Mouse (Mus musculus): ENCODE results near the gene Duoxa1.
"Not testable (repeated sequence)": the region's sequence is repeated elsewhere in the genome, so short reads cannot be mapped to it uniquely, and the experiment has no call there.

The Duoxa1 gene

GRCm38 (mm10) chr2:122332222-122332621 is 18.7 kb upstream of the Duoxa1 start:
- in situ Hi-C loops (cut with MboI, MseI) = no loop called here

DNA sequence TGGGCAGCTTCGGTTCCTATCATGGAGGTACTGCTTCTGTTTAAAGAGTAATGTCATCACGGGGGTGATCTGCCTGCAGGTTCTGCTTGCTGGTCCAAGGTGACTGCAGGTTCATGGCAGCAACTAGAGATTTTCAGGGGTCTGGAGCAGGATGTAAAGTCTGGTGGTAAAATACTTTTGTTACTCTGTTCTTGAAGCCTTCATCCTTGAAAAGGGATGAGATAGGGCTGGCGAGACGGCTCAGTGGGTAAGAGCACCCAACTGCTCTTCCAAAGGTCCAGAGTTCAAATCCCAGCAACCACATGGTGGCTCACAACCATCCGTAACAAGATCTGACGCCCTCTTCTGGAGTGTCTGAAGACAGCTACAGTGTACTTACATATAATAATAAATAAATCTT is 16.8 kb upstream of the Duoxa1 start:
- in situ Hi-C loops (cut with MboI, MseI) = not testable (repeated sequence)

DNA sequence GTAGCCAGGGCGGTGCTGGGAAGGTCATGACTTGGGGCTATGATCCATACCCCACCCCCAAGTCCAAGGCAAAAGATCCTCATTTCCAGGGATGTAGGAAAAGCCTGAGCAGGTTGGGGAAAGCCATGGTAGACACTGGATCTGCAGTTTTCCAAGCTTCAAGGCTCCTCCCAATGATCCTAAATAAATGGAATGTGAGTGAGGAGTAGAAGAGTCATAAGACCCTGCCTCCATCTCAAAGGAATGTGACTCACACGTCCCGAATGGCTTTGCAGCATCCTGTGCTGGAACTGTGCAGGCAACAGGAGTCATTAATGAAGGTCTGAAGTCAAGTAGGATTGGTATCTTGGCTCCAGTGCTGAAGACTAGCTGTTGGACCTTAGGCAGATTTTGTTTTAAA is 14.5 kb upstream of the Duoxa1 start:
- in situ Hi-C loops (cut with MboI, MseI) = loop anchor here (10.0 kb wide), 1 partner anchor 1553 kb away; no protein-coding TSS in a partner anchor

DNA sequence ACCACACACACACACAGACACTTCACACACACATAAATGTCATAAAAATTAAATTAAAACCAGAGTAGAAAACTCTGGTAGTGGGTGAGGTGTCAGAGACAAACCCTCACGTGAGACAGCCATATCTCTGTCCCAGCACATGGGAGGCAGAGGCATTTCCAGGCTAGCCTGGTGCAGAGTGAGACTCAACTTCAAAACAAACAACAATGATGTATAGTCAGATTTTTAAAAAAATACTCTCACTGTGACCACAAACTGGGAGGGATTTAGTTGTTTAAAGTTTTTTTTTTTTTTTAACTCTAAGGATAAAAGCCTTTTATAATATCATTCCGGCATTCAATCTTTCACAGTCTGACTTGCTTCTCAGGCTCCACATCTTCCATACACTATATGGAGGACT is 11.8 kb upstream of the Duoxa1 start:
- in situ Hi-C loops (cut with MboI, MseI) = loop anchor here (10.0 kb wide), 1 partner anchor 1551 kb away; no protein-coding TSS in a partner anchor

- in situ Hi-C loops (cut with MboI, MseI) = loop anchor here (10.0 kb wide), 1 partner anchor 1550 kb away; no protein-coding TSS in a partner anchor
Measured at GRCm38 (mm10) chr2:122324586-122324985, 11.1 kb upstream of the Duoxa1 start.

DNA sequence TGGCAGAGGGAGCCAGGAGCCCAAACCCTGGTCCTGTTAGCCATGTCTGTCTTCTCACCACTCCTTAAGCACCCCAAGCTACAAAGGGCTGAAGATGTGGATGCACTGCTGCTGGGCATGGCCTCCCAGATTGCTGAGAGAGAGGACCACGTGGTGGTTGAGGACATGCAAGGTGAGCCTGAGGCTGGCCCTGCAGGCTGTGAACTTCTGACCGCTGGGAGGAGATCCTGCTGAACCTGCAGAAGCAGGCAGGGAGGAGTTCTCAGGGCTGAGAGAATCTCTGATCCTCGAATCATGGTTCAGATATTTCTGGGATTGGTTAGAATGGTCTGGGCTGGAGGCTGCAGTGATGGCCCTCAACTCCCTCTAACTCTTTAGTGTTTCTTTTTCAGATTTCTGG is 10.4 kb upstream of the Duoxa1 start:
- in situ Hi-C loops (cut with MboI, MseI) = loop anchor here (10.0 kb wide), 1 partner anchor 1549 kb away; no protein-coding TSS in a partner anchor

DNA sequence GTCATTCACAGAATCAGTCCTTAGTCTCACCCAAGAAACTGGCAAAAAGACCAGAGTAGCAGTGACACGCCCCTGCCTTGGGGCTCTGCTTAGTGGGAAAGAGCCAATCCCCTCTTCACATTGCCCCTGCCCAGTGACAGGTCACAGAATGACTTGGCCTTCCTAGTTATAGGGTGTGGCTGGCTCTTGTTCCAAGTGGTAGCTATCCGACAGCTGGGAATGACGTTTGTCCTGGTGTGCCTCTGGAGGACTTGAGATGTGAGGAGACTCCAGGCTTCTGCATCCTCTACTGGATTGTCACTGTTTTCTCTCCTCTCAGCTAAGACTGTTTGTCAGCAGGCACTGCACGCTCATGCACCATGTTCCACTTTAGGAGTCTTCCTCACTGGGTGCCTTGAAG is 3.9 kb upstream of the Duoxa1 start:
- in situ Hi-C loops (cut with MboI, MseI) = no loop called here

GRCm38 (mm10) chr2:122315372-122315771 is 1.8 kb upstream of the Duoxa1 start, which contains the start of gene Duox1:
TSS of gene Duox1 (plus strand) at chr2:122315672.
- in situ Hi-C loops (cut with MboI, MseI) = no loop called here

- in situ Hi-C loops (cut with MboI, MseI) = no loop called here
Measured at GRCm38 (mm10) chr2:122312722-122313417, 660 bp downstream of the Duoxa1 start.

GRCm38 (mm10) chr2:122311561-122311960 is 2.0 kb downstream of the Duoxa1 start:
- in situ Hi-C loops (cut with MboI, MseI) = no loop called here

GRCm38 (mm10) chr2:122309647-122310046 is 3.9 kb downstream of the Duoxa1 start:
- in situ Hi-C loops (cut with MboI, MseI) = loop anchor here (5.0 kb wide), 1 partner anchor 38 kb away; no protein-coding TSS in a partner anchor

- in situ Hi-C loops (cut with MboI, MseI) = loop anchor here (5.0 kb wide), 1 partner anchor 41 kb away; no protein-coding TSS in a partner anchor
Measured at GRCm38 (mm10) chr2:122306184-122306583, 7.3 kb downstream of the Duoxa1 start.

- in situ Hi-C loops (cut with MboI, MseI) = loop anchor here (5.0 kb wide), 1 partner anchor 42 kb away; no protein-coding TSS in a partner anchor
Measured at GRCm38 (mm10) chr2:122305097-122305892, 8.2 kb downstream of the Duoxa1 start.

GRCm38 (mm10) chr2:122304544-122304943 is 9.0 kb downstream of the Duoxa1 start:
- in situ Hi-C loops (cut with MboI, MseI) = loop anchor here (5.0 kb wide), 1 partner anchor 107 kb away; no protein-coding TSS in a partner anchor

GRCm38 (mm10) chr2:122302574-122303241 is 10.8 kb downstream of the Duoxa1 start:
- in situ Hi-C loops (cut with MboI, MseI) = loop anchor here (5.0 kb wide), 1 partner anchor 105 kb away; no protein-coding TSS in a partner anchor

- in situ Hi-C loops (cut with MboI, MseI) = loop anchor here (5.0 kb wide), 1 partner anchor 105 kb away; no protein-coding TSS in a partner anchor
Measured at GRCm38 (mm10) chr2:122301921-122302573, 11.5 kb downstream of the Duoxa1 start.

DNA sequence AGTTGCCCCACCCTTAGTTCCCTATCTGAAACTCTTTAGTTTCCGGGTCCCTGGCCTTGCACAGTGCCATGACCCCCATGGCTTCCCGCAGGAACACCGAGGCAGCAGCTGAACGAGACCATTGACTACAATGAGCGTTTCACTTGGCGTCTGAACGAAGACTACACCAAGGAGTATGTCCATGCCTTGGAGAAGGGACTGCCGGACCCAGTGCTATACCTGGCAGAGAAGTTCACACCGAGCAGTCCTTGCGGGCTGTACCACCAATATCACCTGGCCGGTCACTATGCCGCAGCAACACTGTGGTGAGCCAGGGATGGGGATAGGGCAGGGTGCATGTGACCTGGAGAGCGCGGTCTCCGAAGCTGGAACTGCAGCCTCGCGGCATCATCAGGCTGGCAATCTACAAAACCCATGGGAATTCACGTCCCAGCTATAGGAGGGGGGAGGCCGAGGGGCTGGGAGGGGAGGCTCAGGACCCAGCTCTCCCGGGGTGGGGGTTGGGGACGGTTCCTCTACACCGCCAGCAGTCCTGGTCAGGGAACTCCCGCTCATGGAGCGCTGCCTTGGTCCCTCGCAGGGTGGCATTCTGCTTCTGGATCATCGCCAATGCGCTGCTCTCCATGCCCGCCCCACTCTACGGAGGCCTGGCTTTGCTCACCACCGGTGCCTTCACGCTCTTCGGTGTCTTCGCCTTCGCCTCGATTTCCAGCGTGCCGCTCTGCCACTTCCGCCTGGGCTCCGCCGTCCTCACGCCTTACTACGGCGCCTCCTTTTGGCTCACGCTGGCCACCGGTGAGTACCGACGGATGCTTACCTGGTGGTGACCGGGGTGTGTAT is 12.2 kb downstream of the Duoxa1 start:
- in situ Hi-C loops (cut with MboI, MseI) = loop anchor here (5.0 kb wide), 1 partner anchor 104 kb away; no protein-coding TSS in a partner anchor

- in situ Hi-C loops (cut with MboI, MseI) = loop anchor here (5.0 kb wide), 1 partner anchor 103 kb away; no protein-coding TSS in a partner anchor
Measured at GRCm38 (mm10) chr2:122300656-122301020, 12.9 kb downstream of the Duoxa1 start.

GRCm38 (mm10) chr2:122299911-122300655 is 13.4 kb downstream of the Duoxa1 start:
- in situ Hi-C loops (cut with MboI, MseI) = loop anchor here (5.0 kb wide), 1 partner anchor 103 kb away; no protein-coding TSS in a partner anchor
